ENCODE assay signal across 13 mouse cellular contexts in genomic region chr10:83032559-83032958, GRCm38 (mm10). TPM values are rescaled to one million over a fixed set of nuclear protein-coding genes. Genes with fewer than 3 reads are reported as not detected.
DNase-seq lines count a peak whose midpoint lies in the region; ATAC-seq lines count a peak whose summit lies in the region.
"Had no signal": no experiment of that assay in that cellular context is flagged by ENCODE, and none has a peak within 500 bp of the region (broad histone marks: within the 10 kb centered on the region; RNA-seq: fewer than 3 reads in every experiment).

No protein-coding gene starts in this region.

- H3K36me3 ChIP-seq in kidney, embryonic 14.5 days (ENCODE audit: control insufficient read depth, insufficient read depth, low read length) = no peaks in the 10 kb centered on the region
- H3K36me3 ChIP-seq: heart, embryonic 10.5 days; hindbrain, embryonic 15.5 days; limb, embryonic 15.5 days had no signal

- 0 out of 2 replicates have a peak, but pooled peaks have one; percentile 25 for ATAC-seq in kidney, embryonic 14.5 days (ENCODE audit: low FRiP score, low TSS enrichment)

- H3K27me3 ChIP-seq in kidney, embryonic 14.5 days (ENCODE audit: control insufficient read depth, insufficient read depth, low read length) = no peaks in the 10 kb centered on the region
- H3K27me3 ChIP-seq: hindbrain, embryonic 15.5 days had no signal

- H3K4me3 ChIP-seq in kidney, embryonic 14.5 days (ENCODE audit: low read length) = no peak overlapping the region
- H3K4me3 ChIP-seq: heart, embryonic 10.5 days; hindbrain, embryonic 15.5 days; limb, embryonic 15.5 days had no signal

- no peak overlapping the region for H3K9ac ChIP-seq in kidney, embryonic 14.5 days (ENCODE audit: low read depth, low read length)
- H3K9ac ChIP-seq: hindbrain, embryonic 15.5 days; limb, embryonic 15.5 days had no signal

- WGBS in kidney, embryonic 14.5 days = 18% methylated on average over 10 of the region's 10 CpGs

- peaks cover 49% of the 10 kb centered on the region for H3K4me1 ChIP-seq in kidney, embryonic 14.5 days (ENCODE audit: control insufficient read depth, insufficient read depth, low read length)

- H3K9me3 ChIP-seq in kidney, embryonic 14.5 days (ENCODE audit: control insufficient read depth, low read length) = no peaks in the 10 kb centered on the region
- H3K9me3 ChIP-seq: heart, embryonic 10.5 days; hindbrain, embryonic 15.5 days; limb, embryonic 15.5 days had no signal

- no peak overlapping the region; the same call in 1 of the 2 replicates for H3K27ac ChIP-seq in kidney, embryonic 14.5 days (ENCODE audit: low read depth, low read length)
- H3K27ac ChIP-seq: heart, embryonic 10.5 days; hindbrain, embryonic 15.5 days; limb, embryonic 15.5 days had no signal

- no peak overlapping the region for H3K4me2 ChIP-seq in kidney, embryonic 14.5 days (replicated peaks; ENCODE audit: low read depth, low read length)
- H3K4me2 ChIP-seq: hindbrain, embryonic 15.5 days; limb, embryonic 15.5 days had no signal

- peak; percentile 15 for DNase-seq in gastrocnemius, postnatal 25 days
- no peak for DNase-seq in gastrocnemius, adult 18-20 months (ENCODE audit: low spot score)
- peak; percentile 7 for DNase-seq in urinary bladder, postnatal 25 days (ENCODE audit: low spot score)
- no peak for DNase-seq in urinary bladder, postnatal 10 days (ENCODE audit: low spot score)
- DNase-seq in urinary bladder, postnatal 36 days (ENCODE audit: low spot score in 2 of 2) = peak; percentile 31 to 77
- no peak for DNase-seq in neural tube, embryonic 10.5 days (ENCODE audit: extremely low spot score, low spot score)
- no peak for DNase-seq in spleen, postnatal 14 days (ENCODE audit: low spot score in 2 of 2)
- DNase-seq: cerebellum, adult 11-12 months; lung, postnatal 4 days had no signal

RNA-seq across cellular contexts. Expression of gene Chst11, which starts 47.3 kb away (rescaled TPM):
- under 1 TPM; 0.94 to 1.00 TPM for total RNA-seq in gastrocnemius, postnatal 25 days (2021)
- total RNA-seq in gastrocnemius, adult 18-20 months (2021) = under 1 TPM; 0.66 to 0.88 TPM
- polyA plus RNA-seq in kidney, embryonic 14.5 days (2014; fragmentation: Nextera tagmentation; extraction: Ambion mirVana) = 4.5 and 5.4 TPM in 2 replicates

Comparison
In these comparisons a context has a peak if more than half of its experiments do, and no peak if none do; other contexts are left out.
1. DNase-seq: peak in gastrocnemius, postnatal 25 days (single experiment), urinary bladder, postnatal 25 days (single experiment) and urinary bladder, postnatal 36 days (2 of 2); none in gastrocnemius, adult 18-20 months (single experiment), urinary bladder, postnatal 10 days (single experiment), neural tube, embryonic 10.5 days (single experiment) and spleen, postnatal 14 days (0 of 2).